Mouse (Mus musculus) midbrain, embryonic 14.5 days (tissue): Measurements from ENCODE around the gene Tekt4. TPM values are rescaled to one million over a fixed set of nuclear protein-coding genes. Genes with fewer than 3 reads are reported as not detected.

ENCODE experiments used
- ATAC-seq: fragments of 200-750 bp; cut with Nextera tagmentation; 2 replicates; pipeline ENCODE4 v1.8.0; 2017; ENCODE audit warnings: moderate number of reproducible peaks, moderate library complexity; ENCODE audit not compliant: low FRiP score, low TSS enrichment
- DNase-seq: peaks from one replicate; pipeline ENCODE4 v3.0.0-alpha.2; 2015
- H3K27ac ChIP-seq: fragments of 300-500 bp; sonication (generic); replicated peaks from 2 replicates; pipeline ENCODE4 v1.5.1; 2014; ENCODE audit warnings: mild to moderate bottlenecking, low read depth, low read length, moderate library complexity
- H3K27me3 ChIP-seq: fragments of 300-500 bp; sonication (generic); 2 replicates; pipeline ENCODE4 v1.6.1; 2014; ENCODE audit warnings: low read length, control low read depth, mixed read lengths; ENCODE audit not compliant: control insufficient read depth, insufficient read depth
- H3K36me3 ChIP-seq: fragments of 300-500 bp; sonication (generic); 2 replicates; pipeline ENCODE4 v1.6.1; 2014; ENCODE audit warnings: low read length, control low read depth; ENCODE audit not compliant: control insufficient read depth, insufficient read depth
- H3K4me1 ChIP-seq: fragments of 300-500 bp; sonication (generic); 2 replicates; pipeline ENCODE4 v1.6.1; 2014; ENCODE audit warnings: mild to moderate bottlenecking, antibody characterized with exemption, low read length, control low read depth; ENCODE audit not compliant: control insufficient read depth, insufficient read depth
- H3K4me2 ChIP-seq: fragments of 300-500 bp; sonication (generic); 2 replicates; pipeline ENCODE4 v1.6.1; 2014; ENCODE audit warnings: mild to moderate bottlenecking, low read length, moderate library complexity
- H3K4me3 ChIP-seq: fragments of 300-500 bp; sonication (generic); replicated peaks from 2 replicates; pipeline ENCODE4 v1.5.1; 2014; ENCODE audit warnings: low read depth, low read length
- H3K9ac ChIP-seq: fragments of 300-500 bp; sonication (generic); replicated peaks from 2 replicates; pipeline ENCODE4 v1.6.1; 2014; ENCODE audit warnings: mild to moderate bottlenecking, low read length, moderate library complexity
- H3K9me3 ChIP-seq: fragments of 300-500 bp; sonication (generic); 2 replicates; pipeline ENCODE4 v1.6.1; 2016; ENCODE audit warnings: low read length, control low read depth, mixed read lengths; ENCODE audit not compliant: control insufficient read depth
- WGBS: fragments of 180-500 bp; shearing (Covaris S2); extraction: QIAGEN DNeasy Blood & Tissue Kit; methylation state at CpG from one replicate; pipeline ENCODE4 v1.1.7; 2014; 5-methylcytosine and 5-hydroxymethylcytosine counted together
- polyA plus RNA-seq: library from polyadenylated mRNA; unstranded; fragments of >200 nt; fragmentation: Nextera tagmentation; extraction: Ambion mirVana; gene quantifications from 2 replicates; pipeline ENCODE4 v1.2.1, GENCODE M21; 2014

The Tekt4 gene
- polyA plus RNA-seq, 1 experiment from 2014 or later: 0.50 TPM

GRCm38 (mm10) chr17:25425996-25426395 is 28.4 kb upstream of the Tekt4 start:
- no peak for DNase-seq
- no peak overlapping the region for H3K27ac ChIP-seq

DNA sequence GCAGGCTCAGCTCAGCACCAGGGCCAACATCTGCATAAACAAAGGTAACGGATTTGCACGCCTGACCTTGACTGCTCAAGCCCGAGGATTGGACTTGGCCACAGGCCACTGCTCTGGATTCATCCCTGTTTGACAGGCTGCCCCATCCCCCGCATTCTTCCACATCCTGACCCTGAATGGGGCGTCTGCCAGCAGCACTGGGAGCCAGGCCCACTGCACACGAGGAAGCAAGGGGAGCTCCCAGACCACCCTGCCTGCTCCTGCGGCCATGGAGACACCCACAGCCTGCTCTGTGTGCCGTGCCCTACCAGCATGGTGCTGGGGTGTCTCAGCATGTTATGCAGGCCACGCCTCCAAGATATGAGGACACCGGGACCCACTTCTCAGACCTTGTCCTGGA is 27.0 kb upstream of the Tekt4 start:
- DNase-seq: peak; percentile 64
- no peak; the same call in 1 of the 2 replicates for ATAC-seq
- 0 out of 2 replicates have a peak overlapping the region, but pooled peaks have one; percentile 2 for H3K4me2 ChIP-seq
- no peaks in the 10 kb centered on the region for H3K36me3 ChIP-seq
- H3K4me1 ChIP-seq: peaks cover 35% of the 10 kb centered on the region
- 0 out of 2 replicates have a peak overlapping the region, but pooled peaks have one; percentile 2 for H3K9ac ChIP-seq
- 24% methylated on average over 10 of the region's 10 CpGs for WGBS
- no peaks in the 10 kb centered on the region for H3K9me3 ChIP-seq
- no peak overlapping the region for H3K4me3 ChIP-seq
- no peak overlapping the region for H3K27ac ChIP-seq
- H3K27me3 ChIP-seq: peaks cover 5% of the 10 kb centered on the region; the same call in 1 of the 2 replicates

More at GRCm38 (mm10) chr17:25425996-25426395, 28.4 kb upstream of the Tekt4 start:
- Histone ChIP-seq H3K4me3 (no peak overlapping the region), H3K27me3 (0 out of 2 replicates have a peak, but pooled peaks cover 5% of the 10 kb centered on the region), H3K4me2 (no peak overlapping the region), H3K9ac (peak overlapping the region; percentile 29; the same call in 1 of the 2 replicates), H3K4me1 (peaks cover 22% of the 10 kb centered on the region), H3K9me3 (no peaks in the 10 kb centered on the region), H3K36me3 (no peaks in the 10 kb centered on the region)
- WGBS: 63% methylated on average over 2 of the region's 2 CpGs
- ATAC-seq: no peak

- DNase-seq (no peak), ATAC-seq (no peak)
- H3K9me3 ChIP-seq: no peaks in the 10 kb centered on the region
- H3K27me3 ChIP-seq: peaks cover 5% of the 10 kb centered on the region; the same call in 1 of the 2 replicates
- H3K4me2 ChIP-seq: no peak overlapping the region
- no peaks in the 10 kb centered on the region for H3K36me3 ChIP-seq
- 67% methylated on average over 5 of the region's 5 CpGs for WGBS
- H3K9ac ChIP-seq: no peak overlapping the region
- no peak overlapping the region for H3K27ac ChIP-seq
- no peak overlapping the region for H3K4me3 ChIP-seq
- H3K4me1 ChIP-seq: peaks cover 36% of the 10 kb centered on the region
Measured at GRCm38 (mm10) chr17:25429240-25429639, 25.2 kb upstream of the Tekt4 start.

GRCm38 (mm10) chr17:25429886-25430285 is 24.5 kb upstream of the Tekt4 start:
- Histone ChIP-seq H3K9ac (no peak overlapping the region), H3K4me2 (no peak overlapping the region), H3K4me3 (no peak overlapping the region), H3K27ac (no peak overlapping the region), H3K4me1 (peaks cover 39% of the 10 kb centered on the region), H3K27me3 (peaks cover 5% of the 10 kb centered on the region; the same call in 1 of the 2 replicates), H3K9me3 (no peaks in the 10 kb centered on the region), H3K36me3 (no peaks in the 10 kb centered on the region)
- ATAC-seq (no peak), DNase-seq (no peak)
- WGBS: 56% methylated on average over 6 of the region's 6 CpGs

DNA sequence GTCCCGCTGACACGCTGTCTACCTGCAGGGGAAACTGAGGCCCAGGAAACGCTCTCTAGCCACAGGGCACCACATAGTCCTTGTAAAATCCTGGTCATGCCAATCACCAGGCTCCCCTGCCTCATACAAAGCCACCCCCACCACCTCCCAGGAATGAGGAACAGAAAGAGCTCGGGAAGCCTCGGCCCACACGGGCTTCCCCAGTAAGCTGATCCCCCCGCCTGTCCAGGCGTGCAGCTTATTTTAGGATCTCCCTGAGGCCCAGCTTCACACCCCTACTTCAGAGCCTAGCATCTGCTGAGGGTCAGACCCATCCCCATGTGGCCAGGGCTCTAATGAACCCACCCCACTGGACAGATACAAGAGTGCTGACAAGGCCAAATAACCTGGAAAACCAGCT is 23.9 kb upstream of the Tekt4 start:
- no peaks in the 10 kb centered on the region for H3K36me3 ChIP-seq
- no peaks in the 10 kb centered on the region for H3K9me3 ChIP-seq
- H3K4me1 ChIP-seq: peaks cover 39% of the 10 kb centered on the region
- H3K27ac ChIP-seq: no peak overlapping the region
- DNase-seq (no peak), ATAC-seq (no peak)
- peak overlapping the region; percentile 21; the same call in 1 of the 2 replicates for H3K9ac ChIP-seq
- 0 out of 2 replicates have a peak overlapping the region, but pooled peaks have one; percentile 7 for H3K4me3 ChIP-seq
- WGBS: 39% methylated on average over 8 of the region's 8 CpGs
- peak overlapping the region; percentile 86 for H3K4me2 ChIP-seq
- peaks cover 5% of the 10 kb centered on the region; the same call in 1 of the 2 replicates for H3K27me3 ChIP-seq

DNA sequence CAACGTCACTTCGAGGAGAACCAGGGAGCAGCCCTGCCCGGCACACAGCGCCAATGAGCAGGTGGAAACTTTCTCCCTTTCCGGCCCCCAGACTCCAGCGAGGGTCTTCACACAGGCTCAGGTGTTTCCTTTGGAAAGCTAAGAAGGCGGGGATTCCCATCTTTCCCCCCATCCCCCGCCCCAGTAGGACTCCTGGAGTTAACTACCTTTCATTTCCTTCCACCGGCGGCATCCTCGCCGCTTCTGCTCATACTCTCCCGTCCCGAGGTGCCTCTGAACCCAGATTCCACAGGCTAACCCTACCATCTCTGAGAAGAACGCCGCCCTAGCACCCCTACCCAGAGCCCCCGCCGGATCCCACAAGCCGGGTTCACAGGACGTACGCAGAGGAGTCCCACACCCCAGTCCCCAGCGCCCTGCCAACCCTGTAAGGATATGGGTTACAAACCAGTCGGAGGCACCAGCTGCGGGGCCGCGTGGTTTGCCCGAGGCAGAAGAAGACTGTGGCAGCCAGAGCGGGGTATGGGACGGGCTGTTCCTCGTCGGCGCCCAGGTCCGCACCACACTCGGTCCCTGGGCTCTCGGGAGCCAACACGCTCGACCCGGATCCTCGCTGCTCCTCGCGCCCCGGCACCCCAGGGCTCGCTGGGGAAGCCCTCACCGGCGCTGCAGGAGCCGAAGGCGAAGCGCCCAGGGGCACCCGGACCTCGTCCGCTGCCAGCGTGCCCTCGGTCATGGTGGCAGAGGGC is 21.8 kb upstream of the Tekt4 start:
- Histone ChIP-seq H3K4me1 (peaks cover 29% of the 10 kb centered on the region), H3K27ac (peak overlapping the region; percentile 84), H3K4me3 (peak overlapping the region; percentile 79), H3K36me3 (no peaks in the 10 kb centered on the region), H3K9me3 (no peaks in the 10 kb centered on the region), H3K4me2 (peak overlapping the region; percentile 86), H3K27me3 (peaks cover 5% of the 10 kb centered on the region; the same call in 1 of the 2 replicates), H3K9ac (peak overlapping the region; percentile 89)
- peak; percentile 72 for DNase-seq
- ATAC-seq: peak; percentile 22
- WGBS: 1% methylated on average over 53 of the region's 53 CpGs

GRCm38 (mm10) chr17:25433223-25433616 is 21.2 kb upstream of the Tekt4 start:
- peak; percentile 73 for DNase-seq

DNA sequence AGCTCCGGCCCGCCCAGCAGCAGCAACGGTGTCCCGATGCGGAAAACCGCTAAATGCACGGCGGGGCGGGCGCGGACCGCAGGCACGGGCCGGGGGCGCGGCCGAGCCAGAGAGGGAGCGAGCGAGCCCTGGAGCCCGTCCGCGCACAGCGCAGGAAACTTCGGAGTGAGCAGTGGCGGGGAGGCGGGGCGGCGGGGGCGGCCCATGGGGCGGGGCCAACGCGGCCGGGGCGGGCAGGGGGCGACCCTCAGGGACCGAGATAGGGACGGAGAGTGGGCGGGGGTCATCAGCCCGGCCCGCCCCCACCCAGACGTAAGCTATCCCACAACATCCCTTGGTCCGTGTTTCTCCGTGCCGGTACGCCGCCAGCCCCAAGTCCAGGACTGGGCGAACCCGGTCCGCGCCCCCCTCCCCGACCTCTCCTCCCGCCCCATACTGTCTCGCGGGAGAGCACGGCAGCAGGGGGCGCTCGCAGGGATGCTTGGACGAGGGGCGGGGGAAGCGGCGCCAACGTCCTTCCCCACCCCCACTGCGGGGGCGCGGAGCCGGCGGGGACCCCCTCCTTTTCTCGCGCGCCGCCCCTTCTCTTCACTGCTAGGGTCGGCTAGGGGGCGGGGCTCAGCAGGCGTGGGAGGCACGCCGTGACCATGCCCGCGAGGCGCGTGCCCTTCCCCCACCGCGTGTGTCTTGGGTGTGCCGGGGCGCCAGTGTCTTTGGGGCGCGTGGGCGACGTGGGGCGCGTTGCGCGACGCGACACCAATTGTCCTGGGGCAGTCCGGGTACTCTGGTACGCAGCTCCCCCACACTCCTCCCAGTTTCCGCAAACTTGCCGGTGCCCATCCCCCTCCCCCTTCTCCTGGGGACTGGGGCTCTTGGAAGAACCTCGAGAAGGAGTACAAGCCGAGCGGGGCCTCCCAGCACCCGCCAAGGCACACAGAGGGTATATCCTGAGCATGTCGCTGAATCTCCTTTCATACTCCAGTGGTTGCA is 20.5 kb upstream of the Tekt4 start, which contains the start of gene Cacna1h:
TSS of gene Cacna1h (minus strand) at position 167 of the 990 bp plus-strand sequence.
- peak within 1 kb of the TSS; percentile 84 for H3K27ac ChIP-seq
- WGBS: under 1% methylated on average over 96 of the region's 103 CpGs
- ATAC-seq: peak; percentile 76
- peak within 1 kb of the TSS; percentile 79 for H3K4me3 ChIP-seq
- DNase-seq: peak; percentile 91
- H3K36me3 ChIP-seq: no peaks in the 10 kb centered on the region
- peaks cover 5% of the 10 kb centered on the region; the same call in 1 of the 2 replicates for H3K27me3 ChIP-seq
- peak within 1 kb of the TSS; percentile 86 for H3K4me2 ChIP-seq
- H3K9ac ChIP-seq: peak within 1 kb of the TSS; percentile 89
- no peaks in the 10 kb centered on the region for H3K9me3 ChIP-seq
- H3K4me1 ChIP-seq: peaks cover 27% of the 10 kb centered on the region

More at GRCm38 (mm10) chr17:25433223-25433616, 21.2 kb upstream of the Tekt4 start:
- whole genome bisulfite sequencing: 1% methylated on average over 40 of the region's 40 CpGs
- Histone ChIP-seq H3K9ac (peak overlapping the region; percentile 89), H3K36me3 (no peaks in the 10 kb centered on the region), H3K27me3 (peaks cover 5% of the 10 kb centered on the region; the same call in 1 of the 2 replicates), H3K9me3 (no peaks in the 10 kb centered on the region), H3K27ac (peak overlapping the region; percentile 84), H3K4me3 (peak overlapping the region; percentile 79), H3K4me1 (peaks cover 27% of the 10 kb centered on the region), H3K4me2 (peak overlapping the region; percentile 86)
- peak; percentile 44; the same call in 1 of the 2 replicates for ATAC-seq
